Mouse (Mus musculus) spleen, embryonic (tissue): ENCODE data around the gene Copg2.

ENCODE experiments used
- CTCF ChIA-PET: fragments of 350-600 bp; sonication (Branson Sonifier 250); formaldehyde crosslinking; loops from one replicate; lab custom pipeline; 2022; lab: Charles Lee

The Copg2 gene

GRCm38 (mm10) chr6:30896195-30896985 is at the start of gene Copg2:
TSS of gene Copg2 (minus strand) at chr6:30896794.
- CTCF ChIA-PET: interaction anchor here (0.6 to 0.9 kb wide), 2 partner anchors 25 to 76 kb away, joined by 5 to 23 read pairs; no protein-coding TSS in a partner anchor

- CTCF ChIA-PET: no interaction called here
These were observed 42.7 kb upstream of the Copg2 start for GRCm38 (mm10) chr6:30939264-30939663.

DNA sequence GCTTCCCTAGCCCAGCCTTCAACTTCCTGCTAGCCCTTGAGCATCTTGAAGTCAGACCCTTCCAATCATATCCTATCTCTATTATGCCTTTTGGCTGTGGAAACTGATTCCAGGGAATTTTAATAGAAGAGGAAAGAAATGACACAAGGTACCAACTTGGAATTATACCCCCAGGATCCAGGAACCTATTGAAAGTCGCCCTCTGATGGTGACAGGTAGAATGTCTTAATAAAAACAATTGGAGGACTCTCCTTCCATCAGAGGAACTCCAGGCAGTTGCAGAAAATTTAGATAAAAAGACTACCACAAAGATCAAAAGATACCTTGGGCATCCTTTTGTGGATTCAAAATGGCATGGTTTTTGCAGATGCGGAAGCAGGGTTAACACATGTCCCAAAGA is 26.2 kb upstream of the Copg2 start:
- CTCF ChIA-PET: interaction anchor here (0.6 kb wide), 1 partner anchor 15 kb away, joined by 3 read pairs; no protein-coding TSS in a partner anchor

DNA sequence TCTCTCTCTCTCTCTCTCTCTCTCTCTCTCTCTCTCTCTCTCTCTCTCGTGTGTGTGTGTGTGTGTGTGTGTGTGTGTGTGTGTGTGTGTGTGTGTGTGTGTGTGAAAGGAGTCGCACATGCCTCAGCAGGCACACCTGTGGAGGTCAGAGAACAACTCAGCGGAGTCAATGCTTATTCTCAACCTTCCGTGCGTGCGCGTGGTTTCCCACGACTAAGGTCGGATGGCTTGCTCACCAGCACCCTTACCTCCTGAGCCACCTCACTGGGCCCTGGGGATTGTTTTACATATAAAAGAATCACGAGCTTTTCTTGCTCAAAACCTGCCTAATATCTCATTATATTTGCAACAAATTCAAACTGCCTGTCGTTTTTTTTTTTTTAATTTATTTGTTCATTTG is 25.2 kb upstream of the Copg2 start:
- CTCF ChIA-PET: no interaction called here

DNA sequence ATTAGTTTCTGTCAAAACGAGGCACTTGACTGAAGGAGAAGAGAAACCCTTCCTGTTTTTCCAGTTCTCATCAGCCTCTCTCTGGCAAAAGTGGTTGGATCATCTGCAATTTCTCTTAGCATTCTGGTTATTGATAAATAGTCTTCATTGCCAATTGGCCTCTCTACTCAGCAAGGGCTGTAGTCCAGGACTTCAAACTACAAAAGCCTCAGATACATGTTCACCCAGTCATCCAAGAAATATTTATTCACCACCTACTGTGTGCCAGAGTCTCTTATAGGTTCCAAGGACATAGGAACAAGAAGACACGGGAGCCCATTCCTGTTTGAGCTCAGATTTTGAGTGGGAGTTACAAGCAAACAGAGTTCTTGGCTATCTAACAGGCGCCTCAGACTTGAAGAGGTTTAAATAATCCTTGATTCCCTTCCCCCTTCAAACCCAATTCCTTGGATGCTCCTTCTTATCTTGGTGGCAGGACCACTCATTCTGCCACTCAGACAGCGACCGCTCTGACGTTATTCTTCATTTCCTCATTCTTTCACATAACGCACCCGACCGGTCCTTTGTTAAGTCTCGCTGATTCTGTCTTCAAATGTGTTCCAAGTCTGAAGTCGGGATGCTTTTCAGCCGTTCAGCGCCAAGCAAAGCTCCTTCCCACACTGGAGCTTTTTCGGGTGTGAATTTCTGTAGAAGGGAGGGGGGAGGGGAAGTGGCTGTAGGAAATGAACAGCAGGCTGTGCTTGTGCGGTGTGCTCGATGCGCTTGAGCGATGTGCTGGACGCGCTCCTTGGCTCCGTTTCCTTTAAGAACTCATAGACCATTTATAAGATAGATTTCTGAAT is 24.5 kb upstream of the Copg2 start:
- CTCF ChIA-PET: interaction anchor here (0.6 to 0.7 kb wide), 3 partner anchors 23 to 91 kb away, joined by 4 to 6 read pairs (median 5); no protein-coding TSS in a partner anchor

GRCm38 (mm10) chr6:30915473-30915872 is 18.9 kb upstream of the Copg2 start, which contains the start of gene Tsga13:
TSS of gene Tsga13 (minus strand) at chr6:30915573.
- CTCF ChIA-PET: interaction anchor here (0.6 kb wide), 1 partner anchor 237 kb away, joined by 3 read pairs; no protein-coding TSS in a partner anchor

DNA sequence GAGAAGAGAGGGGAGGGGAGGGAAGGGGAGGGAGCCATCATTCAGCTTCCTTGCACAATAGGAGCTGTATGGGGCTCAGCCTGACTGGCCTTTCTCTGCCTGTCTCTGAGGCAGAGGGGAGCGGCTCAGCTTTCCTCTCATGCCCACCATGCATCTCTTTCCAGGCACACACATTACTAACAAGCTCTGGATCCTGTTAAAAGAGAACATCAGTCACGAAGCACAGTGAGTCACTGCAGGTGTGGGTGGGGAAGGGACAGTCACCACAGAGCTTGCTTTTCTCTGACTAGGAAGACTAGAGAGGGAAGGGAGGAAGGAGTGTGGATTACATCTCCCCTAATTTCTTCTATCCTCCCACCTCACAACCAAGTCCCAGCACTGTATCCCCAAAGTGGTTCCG is 11.4 kb upstream of the Copg2 start:
- CTCF ChIA-PET: interaction anchor here (0.6 kb wide), 1 partner anchor 15 kb away, joined by 3 read pairs; no protein-coding TSS in a partner anchor

- CTCF ChIA-PET: no interaction called here
These were observed 8.3 kb upstream of the Copg2 start for GRCm38 (mm10) chr6:30904911-30905310.

DNA sequence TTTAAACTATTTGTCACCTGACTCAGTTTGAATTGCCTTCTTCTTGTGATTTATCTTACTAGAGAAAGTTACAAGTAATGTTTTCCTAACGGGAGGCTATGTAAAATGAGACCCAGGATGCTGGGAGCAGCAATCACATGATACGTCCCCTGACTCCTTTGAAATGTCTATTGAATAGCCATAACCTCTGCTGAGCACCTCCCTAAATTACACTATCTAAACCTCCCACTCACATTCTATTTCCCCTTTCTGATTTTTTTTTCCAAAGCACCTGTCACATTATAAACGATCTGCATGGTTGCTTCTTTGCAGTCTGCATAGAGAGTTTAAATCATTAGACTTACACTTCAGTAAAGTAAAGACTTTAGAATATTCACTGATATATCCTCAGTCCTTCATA is 7.4 kb upstream of the Copg2 start:
- CTCF ChIA-PET: no interaction called here

DNA sequence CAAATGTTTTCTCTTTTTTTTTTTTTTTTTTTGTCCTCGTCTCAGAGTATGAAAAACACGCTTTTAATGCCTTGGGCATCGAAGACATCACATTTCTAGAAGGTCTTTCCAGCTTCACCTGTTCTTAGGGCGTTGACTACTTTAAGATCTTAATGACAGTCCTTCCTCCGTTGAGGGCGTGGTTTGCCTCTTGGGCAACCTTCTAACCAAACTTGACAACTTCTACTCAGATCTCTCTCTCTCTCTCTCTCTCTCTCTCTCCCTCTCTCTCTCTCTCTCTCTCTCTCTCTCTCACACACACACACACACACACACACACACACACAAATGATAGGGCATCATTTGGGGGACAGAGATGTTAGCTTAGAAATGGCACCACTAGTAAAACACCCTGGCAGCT is 926 bp upstream of the Copg2 start:
- CTCF ChIA-PET: interaction anchor here (0.6 kb wide), 2 partner anchors 24 to 1643 kb away, joined by 4 to 5 read pairs; no protein-coding TSS in a partner anchor

GRCm38 (mm10) chr6:30896986-30897327 is 363 bp upstream of the Copg2 start:
- CTCF ChIA-PET: no interaction called here

- CTCF ChIA-PET: interaction anchor here (0.6 to 0.9 kb wide), 2 partner anchors 25 to 77 kb away, joined by 5 to 23 read pairs; no protein-coding TSS in a partner anchor
These were observed 787 bp downstream of the Copg2 start for GRCm38 (mm10) chr6:30895819-30896194.

- CTCF ChIA-PET: no interaction called here
These were observed 3.5 kb downstream of the Copg2 start for GRCm38 (mm10) chr6:30893081-30893480.

GRCm38 (mm10) chr6:30891761-30892160 is 4.8 kb downstream of the Copg2 start:
- CTCF ChIA-PET: no interaction called here

GRCm38 (mm10) chr6:30884856-30885255 is 11.7 kb downstream of the Copg2 start:
- CTCF ChIA-PET: no interaction called here

GRCm38 (mm10) chr6:30883491-30883890 is 13.1 kb downstream of the Copg2 start:
- CTCF ChIA-PET: no interaction called here

DNA sequence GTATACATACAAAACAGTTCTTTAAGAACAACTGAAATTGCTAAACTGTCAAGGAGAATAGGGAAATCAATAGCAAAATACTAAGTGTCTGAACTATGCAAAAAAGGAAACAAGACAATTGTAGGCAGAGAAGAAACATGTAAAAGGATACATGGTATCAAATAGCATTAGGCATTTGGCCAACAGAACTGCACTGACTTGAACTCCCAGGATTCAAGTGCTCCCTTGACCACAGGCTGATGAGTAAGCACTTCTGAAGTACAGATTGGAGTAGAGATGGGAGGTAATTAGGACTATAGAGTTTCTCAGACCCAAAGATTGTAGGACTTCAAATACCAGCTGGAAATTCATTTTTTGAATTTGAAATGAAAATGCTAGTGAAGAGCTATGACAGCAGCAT is 19.9 kb downstream of the Copg2 start:
- CTCF ChIA-PET: no interaction called here

GRCm38 (mm10) chr6:30866501-30866900 is 30.1 kb downstream of the Copg2 start:
- CTCF ChIA-PET: interaction anchor here (0.6 kb wide), 1 partner anchor 15 kb away, joined by 3 read pairs; no protein-coding TSS in a partner anchor

DNA sequence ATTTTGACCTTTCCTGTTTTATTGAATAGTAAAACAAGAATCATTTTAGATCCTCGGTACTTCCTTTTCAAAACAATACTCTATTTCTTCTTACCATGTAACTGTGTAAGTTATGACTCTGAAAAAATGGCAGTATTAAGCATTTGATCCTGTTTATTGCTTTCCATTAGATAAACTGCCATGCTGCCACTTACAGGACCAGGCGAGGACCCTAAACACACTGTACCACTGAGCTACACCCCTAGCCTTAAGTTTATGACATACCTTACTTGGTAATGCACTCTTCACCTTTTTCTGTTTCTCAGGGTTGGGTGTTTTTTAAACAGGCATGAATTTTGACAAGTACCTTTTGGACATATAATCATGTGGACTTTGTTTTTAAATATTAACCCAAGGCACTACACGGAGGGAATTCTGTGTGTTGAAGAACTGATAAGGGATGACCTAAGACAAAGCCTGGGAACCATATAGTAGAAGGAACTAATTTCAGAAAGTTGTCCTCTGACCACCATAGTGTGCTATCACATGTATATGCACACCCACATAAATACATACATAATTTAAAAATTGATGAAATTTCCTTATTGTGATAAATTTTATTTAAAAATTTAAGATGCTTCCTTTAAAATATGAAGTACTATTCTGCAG is 31.4 kb downstream of the Copg2 start:
- CTCF ChIA-PET: no interaction called here

- CTCF ChIA-PET: no interaction called here
These were observed 40.6 kb downstream of the Copg2 start for GRCm38 (mm10) chr6:30855956-30856355.

DNA sequence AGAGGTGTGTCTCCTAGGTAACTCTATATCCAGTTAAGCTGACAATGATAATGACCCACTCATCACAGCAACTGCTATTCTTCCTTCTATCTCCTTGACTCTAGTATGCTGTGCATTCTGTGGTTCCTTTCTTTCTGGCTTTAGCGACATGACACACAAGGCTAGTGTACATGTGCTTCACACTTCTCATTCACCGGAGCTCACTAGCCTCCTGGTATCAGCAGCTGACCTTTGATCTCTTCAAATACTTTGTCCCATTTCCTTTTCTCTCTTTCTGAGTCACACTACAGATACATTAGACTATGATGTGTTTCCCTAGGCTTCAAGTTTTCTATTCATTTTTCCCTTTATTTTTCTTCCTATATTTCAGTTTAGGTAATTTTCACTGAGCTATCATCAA is 41.4 kb downstream of the Copg2 start:
- CTCF ChIA-PET: interaction anchor here (0.8 kb wide), 1 partner anchor 14 kb away, joined by 3 read pairs; no protein-coding TSS in a partner anchor
